Mouse (Mus musculus): ENCODE data around the gene Ly6g5c. TPM values are rescaled to one million over a fixed set of nuclear protein-coding genes. Genes with fewer than 3 reads are reported as not detected.

Ly6g5c gene
- polyA plus RNA-seq, 1 experiment from 2014 or later, result not detected

DNA sequence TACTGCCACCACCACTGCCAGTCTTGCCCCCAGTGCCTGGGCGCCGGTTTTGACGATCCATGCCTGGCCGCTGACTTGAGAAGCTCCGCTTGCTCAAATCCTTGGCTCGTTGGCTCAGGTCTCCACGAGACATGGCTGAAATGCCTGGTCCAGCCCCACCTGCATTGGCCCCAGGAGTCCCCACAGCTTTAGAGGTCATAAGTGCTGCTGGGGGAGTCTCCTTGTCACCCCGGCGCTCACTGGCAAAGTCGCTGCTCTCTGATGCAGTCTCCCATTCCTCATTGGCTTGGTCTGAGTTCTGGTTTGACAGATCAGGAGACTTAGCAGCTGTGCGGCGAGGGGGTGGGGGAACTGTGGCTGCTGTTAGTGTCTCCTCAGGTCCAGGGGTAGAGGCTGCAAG lies 47.4 kb downstream of the Ly6g5c start:
- no peak for ATAC-seq (ENCODE audit: low read depth)
- Histone ChIP-seq H3K4me2 (no peak overlapping the region), H3K4me1 (replicated peaks) (no peaks in the 10 kb centered on the region), H3K27ac (replicated peaks) (no peak overlapping the region), H3K9me3 (no peaks in the 10 kb centered on the region), H3K9ac (no peak overlapping the region), H3K36me3 (peaks cover 97% of the 10 kb centered on the region), H3K4me3 (no peak overlapping the region), H3K27me3 (no peaks in the 10 kb centered on the region)
- WGBS, result 94% methylated on average over 12 of the region's 12 CpGs

DNA sequence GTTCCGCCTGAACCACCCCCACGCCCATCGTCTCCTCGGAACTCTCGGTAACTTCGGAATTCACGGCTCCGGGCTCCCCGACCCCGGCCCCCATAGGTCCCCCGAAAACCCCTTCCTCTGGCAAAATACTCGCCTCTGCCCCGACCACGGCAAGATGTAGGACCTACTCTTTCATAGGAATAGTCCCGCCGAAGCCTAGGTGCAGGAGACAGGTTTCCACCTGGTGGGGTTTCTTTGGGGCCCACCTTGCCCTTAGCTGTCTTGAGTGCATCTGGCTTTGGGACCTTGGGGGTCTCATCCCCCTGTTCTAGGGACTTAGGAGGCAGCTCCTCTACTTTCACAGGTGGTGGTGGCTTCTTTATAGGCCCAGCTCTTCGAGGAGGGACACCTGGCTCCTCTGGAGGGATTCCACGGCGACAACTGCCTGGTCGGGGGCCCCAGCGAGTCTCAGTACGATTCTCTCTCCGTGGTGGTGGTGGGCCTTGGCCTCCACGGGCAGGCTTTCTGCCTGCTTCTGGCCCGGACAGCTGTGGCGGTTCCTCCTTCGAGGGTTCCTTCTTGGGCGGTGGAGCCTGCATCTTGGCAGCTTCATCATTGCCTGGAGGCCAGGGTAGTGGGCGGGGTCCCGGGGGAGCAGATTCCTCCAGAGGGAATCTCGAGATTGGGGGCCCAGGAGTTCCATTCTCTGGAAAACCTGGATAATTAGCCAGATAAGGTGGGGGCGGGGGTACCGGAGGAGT lies 48.6 kb downstream of the Ly6g5c start:
- H3K27ac ChIP-seq (replicated peaks), result no peak overlapping the region
- H3K36me3 ChIP-seq, result peaks cover 99% of the 10 kb centered on the region
- no peak for ATAC-seq (ENCODE audit: low read depth)
- H3K9ac ChIP-seq, result no peak overlapping the region
- 92% methylated on average over 33 of the region's 33 CpGs for WGBS
- no peak overlapping the region for H3K4me3 ChIP-seq
- no peaks in the 10 kb centered on the region for H3K27me3 ChIP-seq
- peaks cover 8% of the 10 kb centered on the region for H3K4me1 ChIP-seq (replicated peaks)
- no peak overlapping the region for H3K4me2 ChIP-seq
- H3K9me3 ChIP-seq, result no peaks in the 10 kb centered on the region

DNA sequence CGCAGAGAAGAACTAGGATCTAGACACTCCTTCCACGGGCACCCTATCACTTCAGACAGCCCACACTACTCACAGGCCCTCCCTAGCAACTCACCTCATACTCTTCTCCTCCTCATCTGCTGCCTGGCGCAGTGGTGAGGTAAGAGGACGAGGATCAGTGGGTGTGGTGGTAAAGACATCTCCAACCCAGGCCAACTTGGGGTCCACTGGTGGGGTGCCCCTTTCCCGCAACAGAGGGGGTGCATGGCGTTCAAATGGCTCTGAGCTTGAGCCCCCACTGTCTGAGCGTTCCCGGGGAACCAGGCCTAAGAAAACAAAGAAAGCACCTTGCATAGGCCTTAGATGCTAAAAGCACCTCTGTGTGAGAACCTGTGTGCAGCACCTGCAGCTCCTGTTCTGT lies 49.2 kb downstream of the Ly6g5c start:
- no peak overlapping the region for H3K4me3 ChIP-seq
- H3K9ac ChIP-seq, result no peak overlapping the region
- H3K36me3 ChIP-seq, result peaks cover 100% of the 10 kb centered on the region
- H3K27me3 ChIP-seq, result no peaks in the 10 kb centered on the region
- no peak overlapping the region for H3K4me2 ChIP-seq
- no peaks in the 10 kb centered on the region for H3K9me3 ChIP-seq
- peaks cover 15% of the 10 kb centered on the region for H3K4me1 ChIP-seq (replicated peaks)
- ATAC-seq (ENCODE audit: low read depth), result no peak
- WGBS, result 96% methylated on average over 8 of the region's 8 CpGs
- H3K27ac ChIP-seq (replicated peaks), result no peak overlapping the region

DNA sequence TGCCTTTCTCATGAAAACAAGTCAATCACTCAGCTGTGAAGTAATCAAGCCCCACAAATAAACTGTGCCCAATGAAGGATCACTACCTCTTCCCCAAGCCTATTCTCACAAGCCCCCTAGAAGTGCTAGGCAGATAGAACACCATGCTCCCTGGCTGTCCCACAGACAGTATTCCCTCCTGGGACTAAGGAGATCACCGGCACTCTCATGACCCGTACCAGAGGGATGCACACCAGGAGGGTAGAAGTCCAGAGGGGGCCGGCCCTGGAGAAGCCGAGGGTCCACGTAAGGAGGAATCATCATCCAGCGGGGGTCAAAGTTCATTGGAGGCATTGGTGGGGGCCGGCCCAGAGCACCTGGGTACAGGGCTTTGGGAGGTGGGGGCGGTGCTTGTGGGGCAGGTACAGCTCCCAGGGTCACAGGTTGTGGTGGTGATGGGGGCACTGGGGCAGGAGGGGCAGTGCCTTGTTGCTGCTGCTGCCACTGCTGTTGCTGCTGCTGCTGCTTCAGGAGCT lies 49.6 kb downstream of the Ly6g5c start:
- Histone ChIP-seq H3K9me3 (no peaks in the 10 kb centered on the region), H3K27me3 (no peaks in the 10 kb centered on the region), H3K4me3 (no peak overlapping the region), H3K27ac (replicated peaks) (no peak overlapping the region), H3K36me3 (peaks cover 98% of the 10 kb centered on the region), H3K9ac (no peak overlapping the region), H3K4me1 (replicated peaks) (peaks cover 19% of the 10 kb centered on the region), H3K4me2 (no peak overlapping the region)
- ATAC-seq (ENCODE audit: low read depth), result no peak
- 90% methylated on average over 8 of the region's 8 CpGs for WGBS

DNA sequence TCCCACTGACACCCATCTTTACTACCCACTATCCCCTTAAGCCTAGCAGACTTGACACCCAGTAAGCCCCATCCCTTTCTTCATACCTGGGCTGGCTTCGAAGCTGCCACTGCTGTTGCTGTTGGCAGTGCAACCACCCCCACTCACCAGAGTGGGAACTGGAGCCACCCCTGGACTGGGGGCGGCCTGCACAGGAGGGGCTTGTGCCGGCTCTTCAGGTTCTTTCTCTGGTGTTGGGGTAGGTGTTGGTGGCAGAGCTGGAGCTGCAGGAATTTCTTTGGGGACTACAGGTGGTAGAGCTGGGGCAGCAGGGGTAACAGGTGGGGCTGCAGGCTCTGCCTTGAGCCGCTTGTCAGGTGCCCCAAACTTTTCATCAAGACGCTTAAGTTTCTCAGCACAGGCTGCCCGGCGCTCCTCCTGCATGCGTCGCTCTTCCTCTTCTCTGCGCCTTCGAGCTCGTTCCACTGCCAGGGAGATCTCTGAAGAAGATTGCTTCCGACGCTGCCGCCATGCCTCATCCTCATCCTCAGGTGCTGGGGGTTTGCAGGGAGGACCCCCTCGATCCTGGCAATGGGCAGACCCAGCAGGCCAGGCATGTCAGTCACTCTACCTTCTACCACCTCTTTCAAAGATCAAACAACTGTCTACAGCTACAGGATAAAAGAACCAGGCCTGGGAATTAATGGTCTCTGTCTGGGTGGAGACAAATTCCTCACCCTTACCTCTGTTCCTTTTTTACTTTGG lies 50.9 kb downstream of the Ly6g5c start:
- H3K4me2 ChIP-seq, result no peak overlapping the region
- no peaks in the 10 kb centered on the region for H3K27me3 ChIP-seq
- H3K36me3 ChIP-seq, result peaks cover 85% of the 10 kb centered on the region
- H3K4me1 ChIP-seq (replicated peaks), result peaks cover 28% of the 10 kb centered on the region
- ATAC-seq (ENCODE audit: low read depth), result no peak
- H3K9me3 ChIP-seq, result no peaks in the 10 kb centered on the region
- WGBS, result 95% methylated on average over 16 of the region's 16 CpGs
- H3K4me3 ChIP-seq, result no peak overlapping the region
- H3K27ac ChIP-seq (replicated peaks), result no peak overlapping the region
- no peak overlapping the region for H3K9ac ChIP-seq

DNA sequence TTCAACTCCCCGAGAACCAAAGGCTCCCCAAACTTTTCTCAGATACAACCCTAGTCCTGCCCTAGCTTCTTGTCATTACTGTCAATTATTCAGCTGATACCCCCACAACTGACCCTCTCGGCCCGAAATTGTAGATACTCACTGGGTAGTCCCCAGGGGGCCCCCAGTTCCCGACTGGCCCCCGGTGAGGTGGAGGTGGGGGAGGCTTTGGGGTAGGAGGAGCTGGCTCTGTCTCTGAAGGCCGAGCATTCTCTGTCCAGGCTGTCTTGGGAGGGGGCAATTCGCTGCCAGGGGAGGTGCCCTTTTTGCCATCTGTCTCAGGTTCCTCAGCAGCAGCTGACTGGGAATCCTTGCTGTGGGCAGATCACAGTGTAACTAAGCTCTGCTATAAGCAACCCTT lies 51.6 kb downstream of the Ly6g5c start:
- ATAC-seq (ENCODE audit: low read depth), result no peak
- H3K9ac ChIP-seq, result no peak overlapping the region
- no peaks in the 10 kb centered on the region for H3K27me3 ChIP-seq
- H3K4me1 ChIP-seq (replicated peaks), result peaks cover 28% of the 10 kb centered on the region
- peaks cover 78% of the 10 kb centered on the region for H3K36me3 ChIP-seq
- no peak overlapping the region for H3K27ac ChIP-seq (replicated peaks)
- no peak overlapping the region for H3K4me3 ChIP-seq
- no peaks in the 10 kb centered on the region for H3K9me3 ChIP-seq
- WGBS, result 81% methylated on average over 7 of the region's 7 CpGs
- H3K4me2 ChIP-seq, result no peak overlapping the region

DNA sequence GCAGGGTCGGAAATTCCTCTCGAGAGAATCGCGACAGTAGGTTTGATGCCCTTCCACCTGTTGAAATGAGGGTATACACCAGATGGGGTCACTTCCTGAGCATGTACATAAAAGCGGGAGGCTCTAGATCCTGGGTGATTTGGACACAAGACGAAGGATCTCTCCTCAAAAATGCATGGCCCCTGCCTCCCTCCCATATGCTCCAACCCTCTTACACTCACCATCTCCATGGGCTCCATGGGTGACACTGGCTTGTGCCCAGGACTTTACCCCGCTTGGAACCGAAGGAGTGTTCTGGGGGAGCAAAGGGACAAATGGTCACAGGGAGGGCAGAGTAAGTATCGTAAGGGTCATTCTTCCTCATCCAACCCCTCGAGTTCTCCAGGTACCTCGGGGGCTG lies 53.3 kb downstream of the Ly6g5c start:
- Histone ChIP-seq H3K27me3 (no peaks in the 10 kb centered on the region), H3K4me1 (replicated peaks) (peaks cover 35% of the 10 kb centered on the region), H3K4me2 (peak overlapping the region; percentile 100; the same call in 1 of the 2 replicates), H3K27ac (replicated peaks) (no peak overlapping the region), H3K36me3 (peaks cover 61% of the 10 kb centered on the region), H3K9ac (peak overlapping the region; percentile 100; the same call in 1 of the 2 replicates), H3K4me3 (peak overlapping the region; percentile 99; the same call in 1 of the 2 replicates), H3K9me3 (no peaks in the 10 kb centered on the region)
- ATAC-seq (ENCODE audit: low read depth), result no peak
- 73% methylated on average over 11 of the region's 11 CpGs for WGBS

Other genes starting within 250 kb of the Ly6g5c start
- 1.8 and 2.9 TPM in 2 replicates for gene Cfb, start 245.8 kb upstream of the Ly6g5c start, polyA plus RNA-seq (2015; fragmentation: Nextera tagmentation; extraction: Ambion mirVana)
- 9.5 and 10.4 TPM in 2 replicates for gene Zbtb12, start 228.8 kb upstream of the Ly6g5c start, polyA plus RNA-seq (2015; fragmentation: Nextera tagmentation; extraction: Ambion mirVana)
- not detected in 2 replicates for gene Gm20547, start 226.2 kb upstream of the Ly6g5c start, polyA plus RNA-seq (2015; fragmentation: Nextera tagmentation; extraction: Ambion mirVana)
- 0.99 and 2.1 TPM in 2 replicates for gene C2, start 210.0 kb upstream of the Ly6g5c start, polyA plus RNA-seq (2015; fragmentation: Nextera tagmentation; extraction: Ambion mirVana)
- gene Ehmt2, start 209.8 kb upstream of the Ly6g5c start, polyA plus RNA-seq (2015; fragmentation: Nextera tagmentation; extraction: Ambion mirVana), result 86.8 and 88.7 TPM in 2 replicates
- not detected in 2 replicates for gene Slc44a4, start 193.8 kb upstream of the Ly6g5c start, polyA plus RNA-seq (2015; fragmentation: Nextera tagmentation; extraction: Ambion mirVana)
- gene Neu1, start 177.0 kb upstream of the Ly6g5c start, polyA plus RNA-seq (2015; fragmentation: Nextera tagmentation; extraction: Ambion mirVana), result 30.2 and 30.6 TPM in 2 replicates
- 0.38 and 0.47 TPM in 2 replicates for gene Hspa1b, start 149.0 kb upstream of the Ly6g5c start, polyA plus RNA-seq (2015; fragmentation: Nextera tagmentation; extraction: Ambion mirVana)
- not detected in 2 replicates for gene Gm20481, start 138.4 kb upstream of the Ly6g5c start, polyA plus RNA-seq (2015; fragmentation: Nextera tagmentation; extraction: Ambion mirVana)
- 6.0 and 6.3 TPM in 2 replicates for gene Hspa1a, start 136.1 kb upstream of the Ly6g5c start, polyA plus RNA-seq (2015; fragmentation: Nextera tagmentation; extraction: Ambion mirVana)
- 1.5 and 2.2 TPM in 2 replicates for gene Hspa1l, start 135.6 kb upstream of the Ly6g5c start, polyA plus RNA-seq (2015; fragmentation: Nextera tagmentation; extraction: Ambion mirVana)
- 99.4 and 99.8 TPM in 2 replicates for gene Lsm2, start 126.4 kb upstream of the Ly6g5c start, polyA plus RNA-seq (2015; fragmentation: Nextera tagmentation; extraction: Ambion mirVana)
- gene Vars, start 107.3 kb upstream of the Ly6g5c start, polyA plus RNA-seq (2015; fragmentation: Nextera tagmentation; extraction: Ambion mirVana), result 57.9 and 58.2 TPM in 2 replicates
- gene Vwa7, start 91.7 kb upstream of the Ly6g5c start, polyA plus RNA-seq (2015; fragmentation: Nextera tagmentation; extraction: Ambion mirVana), result 0.17 and 0.18 TPM in 2 replicates
- gene Sapcd1, start 80.3 kb upstream of the Ly6g5c start, polyA plus RNA-seq (2015; fragmentation: Nextera tagmentation; extraction: Ambion mirVana), result 2.5 and 2.6 TPM in 2 replicates
- gene Msh5, start 61.5 kb upstream of the Ly6g5c start, polyA plus RNA-seq (2015; fragmentation: Nextera tagmentation; extraction: Ambion mirVana), result 2.8 and 3.1 TPM in 2 replicates
- 132 and 145 TPM in 2 replicates for gene Clic1, start 58.3 kb upstream of the Ly6g5c start, polyA plus RNA-seq (2015; fragmentation: Nextera tagmentation; extraction: Ambion mirVana)
- gene Ddah2, start 49.2 kb upstream of the Ly6g5c start, polyA plus RNA-seq (2015; fragmentation: Nextera tagmentation; extraction: Ambion mirVana), result 417 and 431 TPM in 2 replicates
- 0.54 TPM in 1 of 2 replicates, not detected in the other for gene Ly6g6c, start 42.9 kb upstream of the Ly6g5c start, polyA plus RNA-seq (2015; fragmentation: Nextera tagmentation; extraction: Ambion mirVana)
- 0.28 and 0.38 TPM in 2 replicates for gene Mpig6b, start 42.1 kb upstream of the Ly6g5c start, polyA plus RNA-seq (2015; fragmentation: Nextera tagmentation; extraction: Ambion mirVana)
- gene Ly6g6e, start 31.4 kb upstream of the Ly6g5c start, polyA plus RNA-seq (2015; fragmentation: Nextera tagmentation; extraction: Ambion mirVana), result 0.46 and 0.55 TPM in 2 replicates
- gene Ly6g6d, start 30.2 kb upstream of the Ly6g5c start, polyA plus RNA-seq (2015; fragmentation: Nextera tagmentation; extraction: Ambion mirVana), result 0.95 and 1.8 TPM in 2 replicates
- gene Ly6g6f, start 22.7 kb upstream of the Ly6g5c start, polyA plus RNA-seq (2015; fragmentation: Nextera tagmentation; extraction: Ambion mirVana), result 0.44 and 0.68 TPM in 2 replicates
- gene Abhd16a, start 19.0 kb upstream of the Ly6g5c start, polyA plus RNA-seq (2015; fragmentation: Nextera tagmentation; extraction: Ambion mirVana), result 98.2 and 104 TPM in 2 replicates
- 1.4 and 1.7 TPM in 2 replicates for gene Ly6g5b, start 7.1 kb downstream of the Ly6g5c start, polyA plus RNA-seq (2015; fragmentation: Nextera tagmentation; extraction: Ambion mirVana)
- 20.9 and 25.5 TPM in 2 replicates for gene Gpank1, start 13.2 kb downstream of the Ly6g5c start, polyA plus RNA-seq (2015; fragmentation: Nextera tagmentation; extraction: Ambion mirVana)
- gene Csnk2b, start 13.8 kb downstream of the Ly6g5c start, polyA plus RNA-seq (2015; fragmentation: Nextera tagmentation; extraction: Ambion mirVana), result 333 and 339 TPM in 2 replicates
- 8.9 and 10.6 TPM in 2 replicates for gene D17H6S53E, start 18.1 kb downstream of the Ly6g5c start, polyA plus RNA-seq (2015; fragmentation: Nextera tagmentation; extraction: Ambion mirVana)
- gene Apom, start 23.8 kb downstream of the Ly6g5c start, polyA plus RNA-seq (2015; fragmentation: Nextera tagmentation; extraction: Ambion mirVana), result 0.61 and 0.77 TPM in 2 replicates
- gene Bag6, start 26.9 kb downstream of the Ly6g5c start, polyA plus RNA-seq (2015; fragmentation: Nextera tagmentation; extraction: Ambion mirVana), result 67.1 and 75.0 TPM in 2 replicates
- gene Prrc2a, start 56.6 kb downstream of the Ly6g5c start, polyA plus RNA-seq (2015; fragmentation: Nextera tagmentation; extraction: Ambion mirVana), result 178 and 185 TPM in 2 replicates
- 11.4 and 12.7 TPM in 2 replicates for gene Aif1, start 67.8 kb downstream of the Ly6g5c start, polyA plus RNA-seq (2015; fragmentation: Nextera tagmentation; extraction: Ambion mirVana)
- gene Lst1, start 80.2 kb downstream of the Ly6g5c start, polyA plus RNA-seq (2015; fragmentation: Nextera tagmentation; extraction: Ambion mirVana), result 7.8 and 8.9 TPM in 2 replicates
- 0.22 and 0.58 TPM in 2 replicates for gene Ltb, start 86.2 kb downstream of the Ly6g5c start, polyA plus RNA-seq (2015; fragmentation: Nextera tagmentation; extraction: Ambion mirVana)
- 0.13 TPM in 1 of 2 replicates, not detected in the other for gene Tnf, start 93.7 kb downstream of the Ly6g5c start, polyA plus RNA-seq (2015; fragmentation: Nextera tagmentation; extraction: Ambion mirVana)
- 0.42 TPM in 1 of 2 replicates, not detected in the other for gene Lta, start 97.1 kb downstream of the Ly6g5c start, polyA plus RNA-seq (2015; fragmentation: Nextera tagmentation; extraction: Ambion mirVana)
- gene Gm16181, start 112.6 kb downstream of the Ly6g5c start, polyA plus RNA-seq (2015; fragmentation: Nextera tagmentation; extraction: Ambion mirVana), result 0.56 TPM in 1 of 2 replicates, not detected in the other
- gene Atp6v1g2, start 125.4 kb downstream of the Ly6g5c start, polyA plus RNA-seq (2015; fragmentation: Nextera tagmentation; extraction: Ambion mirVana), result 58.9 and 66.1 TPM in 2 replicates
- gene Nfkbil1, start 127.5 kb downstream of the Ly6g5c start, polyA plus RNA-seq (2015; fragmentation: Nextera tagmentation; extraction: Ambion mirVana), result 9.5 and 10.8 TPM in 2 replicates
- gene Ddx39b, start 133.5 kb downstream of the Ly6g5c start, polyA plus RNA-seq (2015; fragmentation: Nextera tagmentation; extraction: Ambion mirVana), result 385 and 402 TPM in 2 replicates
- gene H2-D1, start 154.5 kb downstream of the Ly6g5c start, polyA plus RNA-seq (2015; fragmentation: Nextera tagmentation; extraction: Ambion mirVana), result 70.5 and 79.1 TPM in 2 replicates
- gene H2-Q1, start 212.1 kb downstream of the Ly6g5c start, polyA plus RNA-seq (2015; fragmentation: Nextera tagmentation; extraction: Ambion mirVana), result 0.22 TPM in 1 of 2 replicates, not detected in the other
- gene H2-Q2, start 234.0 kb downstream of the Ly6g5c start, polyA plus RNA-seq (2015; fragmentation: Nextera tagmentation; extraction: Ambion mirVana), result 0.50 and 0.60 TPM in 2 replicates

All from neural tube, embryonic 13.5 days (tissue).